ENCODE assay signal across 9 mouse cellular contexts in genomic region chr15:78839744-78840143, GRCm38 (mm10). TPM values are rescaled to one million over a fixed set of nuclear protein-coding genes. Genes with fewer than 3 reads are reported as not detected.
DNase-seq lines count a peak whose midpoint lies in the region; ATAC-seq and TF ChIP-seq lines count a peak whose summit lies in the region.
"Had no signal": no experiment of that assay in that cellular context is flagged by ENCODE, and none has a peak within 500 bp of the region (broad histone marks: within the 10 kb centered on the region; RNA-seq: fewer than 3 reads in every experiment).

No protein-coding gene starts in this region.

- WGBS in lung, embryonic 14.5 days: 16% methylated on average over 2 of the region's 2 CpGs
- 32% methylated on average over 2 of the region's 2 CpGs for WGBS in lung, adult 2 months
- WGBS in forebrain, embryonic 11.5 days: 6% methylated on average over 2 of the region's 2 CpGs
- 0% methylated on average over 2 of the region's 2 CpGs for WGBS in hindbrain, embryonic 14.5 days
- WGBS in neural tube, embryonic 14.5 days: 0% methylated on average over 2 of the region's 2 CpGs

- no peak for TF ChIP-seq CTCF in lung, embryonic 14.5 days (IDR thresholded peaks at IDR 0.05; ENCODE audit: low read depth)
- no peak for TF ChIP-seq CTCF in lung, adult 2 months (IDR thresholded peaks at IDR 0.05; ENCODE audit: insufficient read depth, low read length)

- no peak for TF ChIP-seq POLR2A in lung, adult 2 months (IDR thresholded peaks at IDR 0.05; ENCODE audit: borderline replicate concordance, extremely low read depth, low read depth, low read length)

- no peaks in the 10 kb centered on the region for H3K9me3 ChIP-seq in lung, embryonic 14.5 days (ENCODE audit: low read depth, low read length)
- H3K9me3 ChIP-seq in forebrain, embryonic 11.5 days (ENCODE audit: control insufficient read depth, low read length): no peaks in the 10 kb centered on the region
- no peaks in the 10 kb centered on the region for H3K9me3 ChIP-seq in hindbrain, embryonic 14.5 days (ENCODE audit: control insufficient read depth, low read length)
- H3K9me3 ChIP-seq in neural tube, embryonic 14.5 days (ENCODE audit: control insufficient read depth, low read length): no peaks in the 10 kb centered on the region

- no peak overlapping the region for H3K4me2 ChIP-seq in lung, embryonic 14.5 days
- no peak overlapping the region for H3K4me2 ChIP-seq in forebrain, embryonic 11.5 days (ENCODE audit: low read depth, low read length, severe bottlenecking)
- no peak overlapping the region for H3K4me2 ChIP-seq in hindbrain, embryonic 14.5 days (replicated peaks)
- H3K4me2 ChIP-seq in neural tube, embryonic 14.5 days (ENCODE audit: low read depth, low read length): no peak overlapping the region

- H3K27ac ChIP-seq in lung, embryonic 14.5 days (ENCODE audit: low read depth): peak overlapping the region; percentile 47
- no peak overlapping the region for H3K27ac ChIP-seq in forebrain, embryonic 11.5 days (ENCODE audit: low read depth, low read length)
- H3K27ac ChIP-seq in hindbrain, embryonic 14.5 days: peak overlapping the region; percentile 22; the same call in 1 of the 2 replicates
- H3K27ac ChIP-seq in neural tube, embryonic 14.5 days (ENCODE audit: low read depth, low read length): 0 out of 2 replicates have a peak overlapping the region, but pooled peaks have one; percentile 45

- ATAC-seq in lung, embryonic 14.5 days (ENCODE audit: insufficient read depth): no peak
- ATAC-seq in forebrain, embryonic 11.5 days (replicated peaks; ENCODE audit: low FRiP score): no peak
- ATAC-seq in hindbrain, embryonic 14.5 days (ENCODE audit: low FRiP score): no peak
- ATAC-seq in neural tube, embryonic 14.5 days (ENCODE audit: low read depth): peak; percentile 38; the same call in 1 of the 2 replicates

- H3K36me3 ChIP-seq in lung, embryonic 14.5 days (ENCODE audit: insufficient read depth): no peaks in the 10 kb centered on the region
- H3K36me3 ChIP-seq in forebrain, embryonic 11.5 days (ENCODE audit: control insufficient read depth, insufficient read depth, low read length): no peaks in the 10 kb centered on the region
- no peaks in the 10 kb centered on the region for H3K36me3 ChIP-seq in hindbrain, embryonic 14.5 days (replicated peaks; ENCODE audit: control insufficient read depth, insufficient read depth)
- no peaks in the 10 kb centered on the region for H3K36me3 ChIP-seq in neural tube, embryonic 14.5 days (ENCODE audit: control insufficient read depth, insufficient read depth, low read length)

- H3K4me3 ChIP-seq in lung, embryonic 14.5 days (ENCODE audit: low read depth, low read length): no peak overlapping the region
- H3K4me3 ChIP-seq in lung, adult 2 months (replicated peaks; ENCODE audit: extremely low read depth, low read depth, low read length): no peak overlapping the region
- no peak overlapping the region for H3K4me3 ChIP-seq in forebrain, embryonic 11.5 days (ENCODE audit: low read depth, low read length)
- no peak overlapping the region for H3K4me3 ChIP-seq in hindbrain, embryonic 14.5 days (replicated peaks; ENCODE audit: low read length)
- H3K4me3 ChIP-seq in neural tube, embryonic 14.5 days (ENCODE audit: low read depth, low read length): no peak overlapping the region

- intact Hi-C loops in gastrocnemius, postnatal 36 days (cut with DNase I): no loop called here

- no peaks in the 10 kb centered on the region for H3K27me3 ChIP-seq in lung, embryonic 14.5 days (ENCODE audit: insufficient read depth, low read length)
- peaks cover 39% of the 10 kb centered on the region for H3K27me3 ChIP-seq in forebrain, embryonic 11.5 days (ENCODE audit: control insufficient read depth, insufficient read depth, low read length)
- peaks cover 30% of the 10 kb centered on the region for H3K27me3 ChIP-seq in hindbrain, embryonic 14.5 days (ENCODE audit: control insufficient read depth, insufficient read depth, low read length)
- H3K27me3 ChIP-seq in neural tube, embryonic 14.5 days (ENCODE audit: control insufficient read depth, insufficient read depth, low read length): peaks cover 9% of the 10 kb centered on the region

- peak; percentile 77 for DNase-seq in lung, embryonic 14.5 days
- DNase-seq in lung, adult 2 months: no peak
- peak; percentile 48 for DNase-seq in forebrain, embryonic 11.5 days (ENCODE audit: low spot score)
- DNase-seq in hindbrain, embryonic 14.5 days (ENCODE audit: low spot score): no peak
- no peak for DNase-seq in gastrocnemius, postnatal 36 days
- DNase-seq in right cerebral cortex, postnatal 36 days (ENCODE audit: low spot score in 2 of 2): no peak

- no peak overlapping the region for H3K9ac ChIP-seq in lung, embryonic 14.5 days
- H3K9ac ChIP-seq in forebrain, embryonic 11.5 days (ENCODE audit: low read length): no peak overlapping the region; the same call in 1 of the 2 replicates
- no peak overlapping the region for H3K9ac ChIP-seq in hindbrain, embryonic 14.5 days
- H3K9ac ChIP-seq in neural tube, embryonic 14.5 days (replicated peaks; ENCODE audit: low read depth, low read length): no peak overlapping the region; the same call in 1 of the 2 replicates

- peaks cover 37% of the 10 kb centered on the region for H3K4me1 ChIP-seq in lung, embryonic 14.5 days (ENCODE audit: insufficient read depth)
- peaks cover 29% of the 10 kb centered on the region for H3K4me1 ChIP-seq in lung, adult 2 months (ENCODE audit: control insufficient read depth, insufficient read depth, low read length)
- peaks cover 21% of the 10 kb centered on the region for H3K4me1 ChIP-seq in forebrain, embryonic 11.5 days (replicated peaks; ENCODE audit: control insufficient read depth, insufficient read depth, low read length)
- peaks cover 42% of the 10 kb centered on the region for H3K4me1 ChIP-seq in hindbrain, embryonic 14.5 days (replicated peaks; ENCODE audit: control insufficient read depth, insufficient read depth, low read length)
- peaks cover 22% of the 10 kb centered on the region; the same call in 1 of the 2 replicates for H3K4me1 ChIP-seq in neural tube, embryonic 14.5 days (ENCODE audit: control insufficient read depth, insufficient read depth, low read length)

RNA-seq across cellular contexts. Expression of gene Cdc42ep1, which starts 2.7 kb away (rescaled TPM):
- 93.2 and 101 TPM in 2 replicates for polyA plus RNA-seq in lung, embryonic 14.5 days (2014; fragmentation: Nextera tagmentation; extraction: Ambion mirVana)
- 221 and 277 TPM in 2 replicates for polyA plus RNA-seq in lung, adult 2 months (2012; rRNA removed)
- polyA plus RNA-seq in forebrain, embryonic 11.5 days (2014; fragmentation: Nextera tagmentation; extraction: Ambion mirVana): 9.6 and 10.4 TPM in 2 replicates
- polyA plus RNA-seq in hindbrain, embryonic 14.5 days (2014; fragmentation: Nextera tagmentation; extraction: Ambion mirVana): 10.7 and 11.2 TPM in 2 replicates
- 4.6 and 7.7 TPM in 2 replicates for polyA plus RNA-seq in neural tube, embryonic 14.5 days (2014; fragmentation: Nextera tagmentation; extraction: Ambion mirVana)
- 10 to 100 TPM in 1 of 2 experiments, 1 to 10 TPM in 1; 9.4 to 10.7 TPM for total RNA-seq in gastrocnemius, postnatal 36 days (2021)
- total RNA-seq: common myeloid progenitor, adult 5-6 weeks had no signal

RNA-seq across cellular contexts. Expression of gene Lgals2, which starts 15.6 kb away (rescaled TPM):
- 0.34 TPM in 1 of 2 replicates, not detected in the other for polyA plus RNA-seq in lung, embryonic 14.5 days (2014; fragmentation: Nextera tagmentation; extraction: Ambion mirVana)
- polyA plus RNA-seq in lung, adult 2 months (2012; rRNA removed): 6.0 and 7.2 TPM in 2 replicates
- polyA plus RNA-seq in forebrain, embryonic 11.5 days (2014; fragmentation: Nextera tagmentation; extraction: Ambion mirVana): not detected in 2 replicates
- polyA plus RNA-seq in hindbrain, embryonic 14.5 days (2014; fragmentation: Nextera tagmentation; extraction: Ambion mirVana): not detected in 2 replicates
- not detected in 2 replicates for polyA plus RNA-seq in neural tube, embryonic 14.5 days (2014; fragmentation: Nextera tagmentation; extraction: Ambion mirVana)
- total RNA-seq in gastrocnemius, postnatal 36 days (2021): not detected
- total RNA-seq: common myeloid progenitor, adult 5-6 weeks had no signal

RNA-seq across cellular contexts. Expression of gene Card10, which starts 36.9 kb away (rescaled TPM):
- polyA plus RNA-seq in lung, embryonic 14.5 days (2014; fragmentation: Nextera tagmentation; extraction: Ambion mirVana): 7.8 and 8.5 TPM in 2 replicates
- polyA plus RNA-seq in lung, adult 2 months (2012; rRNA removed): 61.5 and 73.5 TPM in 2 replicates
- 2.3 and 2.7 TPM in 2 replicates for polyA plus RNA-seq in forebrain, embryonic 11.5 days (2014; fragmentation: Nextera tagmentation; extraction: Ambion mirVana)
- 2.5 and 2.6 TPM in 2 replicates for polyA plus RNA-seq in hindbrain, embryonic 14.5 days (2014; fragmentation: Nextera tagmentation; extraction: Ambion mirVana)
- 1.8 and 2.2 TPM in 2 replicates for polyA plus RNA-seq in neural tube, embryonic 14.5 days (2014; fragmentation: Nextera tagmentation; extraction: Ambion mirVana)
- 1 to 10 TPM; 5.6 to 6.6 TPM for total RNA-seq in gastrocnemius, postnatal 36 days (2021)
- total RNA-seq: common myeloid progenitor, adult 5-6 weeks had no signal

RNA-seq across cellular contexts. Expression of gene Gga1, which starts 37.2 kb away (rescaled TPM):
- 50.9 and 57.0 TPM in 2 replicates for polyA plus RNA-seq in lung, embryonic 14.5 days (2014; fragmentation: Nextera tagmentation; extraction: Ambion mirVana)
- 113 and 121 TPM in 2 replicates for polyA plus RNA-seq in lung, adult 2 months (2012; rRNA removed)
- polyA plus RNA-seq in forebrain, embryonic 11.5 days (2014; fragmentation: Nextera tagmentation; extraction: Ambion mirVana): 45.0 and 47.8 TPM in 2 replicates
- polyA plus RNA-seq in hindbrain, embryonic 14.5 days (2014; fragmentation: Nextera tagmentation; extraction: Ambion mirVana): 40.1 and 43.0 TPM in 2 replicates
- polyA plus RNA-seq in neural tube, embryonic 14.5 days (2014; fragmentation: Nextera tagmentation; extraction: Ambion mirVana): 31.7 and 37.1 TPM in 2 replicates
- total RNA-seq in gastrocnemius, postnatal 36 days (2021): 10 to 100 TPM; 34.1 to 34.9 TPM

RNA-seq across cellular contexts. Expression of gene Gm49510, which starts 59.7 kb away (rescaled TPM):
- polyA plus RNA-seq in lung, embryonic 14.5 days (2014; fragmentation: Nextera tagmentation; extraction: Ambion mirVana): 0.18 and 0.70 TPM in 2 replicates
- polyA plus RNA-seq in lung, adult 2 months (2012; rRNA removed): 0.04 TPM in 1 of 2 replicates, not detected in the other
- polyA plus RNA-seq in forebrain, embryonic 11.5 days (2014; fragmentation: Nextera tagmentation; extraction: Ambion mirVana): 0.13 TPM in 1 of 2 replicates, not detected in the other
- polyA plus RNA-seq in hindbrain, embryonic 14.5 days (2014; fragmentation: Nextera tagmentation; extraction: Ambion mirVana): 0.16 TPM in 1 of 2 replicates, not detected in the other
- 0.21 TPM in 1 of 2 replicates, not detected in the other for polyA plus RNA-seq in neural tube, embryonic 14.5 days (2014; fragmentation: Nextera tagmentation; extraction: Ambion mirVana)
- total RNA-seq in gastrocnemius, postnatal 36 days (2021): not detected
- total RNA-seq: common myeloid progenitor, adult 5-6 weeks had no signal
- polyA plus RNA-seq: testis, adult 2 months had no signal

Comparison
In these comparisons a context has a peak if more than half of its experiments do, and no peak if none do; other contexts are left out.
1. DNase-seq: peak in lung, embryonic 14.5 days (single experiment) and forebrain, embryonic 11.5 days (single experiment); none in lung, adult 2 months (single experiment), hindbrain, embryonic 14.5 days (single experiment), gastrocnemius, postnatal 36 days (0 of 2) and right cerebral cortex, postnatal 36 days (0 of 2).